Mouse (Mus musculus) splenic B cell, adult 2 months (primary cell): ENCODE measurements around the gene Brwd1.
"Not testable (repeated sequence)": the region's sequence is repeated elsewhere in the genome, so short reads cannot be mapped to it uniquely, and the experiment has no call there.

Experiments used
- DNase-seq: peaks from one replicate; pipeline ENCODE4 v3.0.0-alpha.2; 2011; ENCODE audit warnings: low read depth, low spot score
- H3K27me3 ChIP-seq: 2 replicates; pipeline ENCODE4 v1.6.1; 2012; ENCODE audit warnings: mild to moderate bottlenecking, low read length, moderate library complexity, mixed read lengths; ENCODE audit not compliant: control insufficient read depth, poor library complexity, insufficient read depth, severe bottlenecking
- H3K36me3 ChIP-seq: 2 replicates; pipeline ENCODE4 v1.6.1; 2012; ENCODE audit warnings: mild to moderate bottlenecking, low read length, moderate library complexity, mixed read lengths; ENCODE audit not compliant: control insufficient read depth, poor library complexity, insufficient read depth, severe bottlenecking

The Brwd1 gene

DNA sequence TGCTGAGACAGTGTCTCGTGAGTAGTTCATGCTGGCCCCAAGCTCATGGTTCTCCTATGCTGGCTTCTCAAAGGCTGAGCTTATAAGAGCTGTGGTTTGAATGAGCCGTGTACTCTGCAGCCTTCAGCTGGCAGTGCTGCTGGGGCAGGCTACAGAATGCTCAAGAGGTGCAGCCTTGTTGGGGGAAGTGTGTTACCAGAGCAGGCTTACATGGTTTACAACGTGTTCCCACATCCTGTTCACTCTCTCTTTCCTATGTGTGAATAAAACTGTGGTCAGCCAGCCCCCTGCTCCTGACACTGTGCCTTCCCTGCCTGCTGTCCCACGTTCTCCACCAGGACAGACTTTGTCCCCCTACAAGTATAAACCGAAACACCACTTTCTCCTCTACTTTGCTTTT lies 97.4 kb downstream of the Brwd1 start:
- DNase-seq = no peak
- H3K27me3 ChIP-seq = no peaks in the 10 kb centered on the region
- peaks cover 2% of the 10 kb centered on the region; the same call in 1 of the 2 replicates for H3K36me3 ChIP-seq

DNA sequence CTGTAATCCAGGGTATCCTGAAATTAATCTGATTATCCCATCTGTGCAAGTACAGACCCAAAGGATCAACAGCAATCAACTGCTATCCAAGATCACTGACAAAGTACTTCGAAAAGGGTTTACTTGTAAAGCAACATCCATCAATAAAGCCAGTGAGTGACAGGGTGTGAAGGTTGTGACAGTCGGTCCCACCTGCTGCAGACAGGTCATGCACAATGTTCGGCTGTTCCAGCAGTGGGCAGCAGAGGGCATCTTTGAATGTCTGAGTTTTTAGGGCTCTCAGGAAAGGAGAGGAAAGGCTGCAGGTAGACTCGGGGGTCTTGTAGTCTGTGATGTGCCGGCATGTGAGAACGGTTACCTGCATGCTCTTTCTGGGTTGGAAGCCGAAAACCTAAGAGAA lies 98.7 kb downstream of the Brwd1 start:
- Histone ChIP-seq H3K27me3 (no peaks in the 10 kb centered on the region), H3K36me3 (0 out of 2 replicates have a peak, but pooled peaks cover 2% of the 10 kb centered on the region)
- peak; percentile 64 for DNase-seq

DNA sequence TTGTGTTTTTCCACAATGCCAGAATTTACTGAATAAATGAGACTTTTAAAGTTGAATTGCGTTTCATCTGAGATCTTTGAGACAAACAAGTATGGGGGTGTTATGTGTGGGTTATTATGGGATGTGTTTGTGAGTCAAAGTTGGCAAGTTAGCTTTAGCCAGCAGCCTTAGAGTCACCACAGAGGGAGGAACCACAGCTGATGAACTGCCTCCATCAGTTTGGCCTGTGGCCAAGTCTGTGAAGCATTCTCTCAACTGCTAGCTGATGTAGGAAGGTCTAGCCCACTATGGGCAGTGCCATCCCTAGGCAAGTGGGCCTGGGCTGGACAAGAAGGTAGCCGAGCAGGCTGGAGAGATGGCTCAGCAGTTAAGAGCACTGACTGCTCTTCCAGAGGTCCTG lies 111.5 kb downstream of the Brwd1 start:
- H3K36me3 ChIP-seq = no peaks in the 10 kb centered on the region
- DNase-seq = no peak

DNA sequence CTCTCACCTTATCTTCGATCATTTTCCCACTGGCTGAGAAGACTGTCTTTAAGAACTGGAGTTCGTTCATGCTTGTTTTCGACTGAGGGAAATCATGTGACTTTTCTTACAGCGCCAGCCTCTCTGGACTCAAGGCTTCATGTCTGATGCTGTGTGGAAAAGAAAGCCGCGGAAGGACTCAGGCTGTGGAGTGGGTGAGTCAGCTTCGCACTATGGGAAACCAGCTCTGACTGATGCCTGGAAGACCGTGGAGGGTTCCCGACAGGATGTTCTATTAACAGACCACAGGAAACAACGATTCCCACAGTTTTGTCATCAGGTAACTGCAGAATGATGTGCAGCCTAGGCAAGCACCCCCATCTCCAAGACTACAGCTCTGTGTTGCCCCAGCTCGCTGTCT lies 114.9 kb downstream of the Brwd1 start:
- Histone ChIP-seq H3K36me3 (no peaks in the 10 kb centered on the region), H3K27me3 (no peaks in the 10 kb centered on the region)
- DNase-seq = no peak

More for the DNA sequence above, 111.5 kb downstream of the Brwd1 start:
- no peaks in the 10 kb centered on the region for H3K27me3 ChIP-seq

DNA sequence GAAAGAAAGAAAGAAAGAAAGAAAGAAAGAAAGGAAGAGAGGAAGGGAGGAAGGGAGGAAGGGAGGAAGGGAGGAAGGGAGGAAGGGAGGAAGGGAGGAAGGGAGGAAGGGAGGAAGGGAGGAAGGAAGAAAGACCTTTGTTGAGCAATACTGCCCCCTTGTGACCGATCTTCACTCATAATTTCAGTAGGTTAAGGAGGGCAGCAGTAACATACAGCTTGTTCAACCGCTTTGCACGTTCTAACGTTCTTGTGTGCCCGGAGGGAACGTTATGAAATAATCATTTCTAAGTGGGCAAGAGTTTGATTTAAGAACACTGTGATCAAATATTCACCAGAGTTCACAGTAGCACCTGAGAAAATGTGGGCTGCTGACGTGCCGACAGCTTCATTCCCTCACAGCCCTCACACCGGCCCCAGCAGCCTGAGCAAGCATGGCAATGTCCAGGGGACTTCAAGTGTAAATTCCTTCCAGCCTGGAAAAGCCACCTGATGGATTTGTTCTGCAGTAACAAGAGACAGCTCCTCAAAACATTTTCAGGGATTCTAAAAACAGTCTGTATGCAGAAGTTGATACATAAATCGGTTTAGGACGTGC lies 117.8 kb downstream of the Brwd1 start:
- DNase-seq = peak; percentile 70
- no peaks in the 10 kb centered on the region for H3K36me3 ChIP-seq
- H3K27me3 ChIP-seq = no peaks in the 10 kb centered on the region

DNA sequence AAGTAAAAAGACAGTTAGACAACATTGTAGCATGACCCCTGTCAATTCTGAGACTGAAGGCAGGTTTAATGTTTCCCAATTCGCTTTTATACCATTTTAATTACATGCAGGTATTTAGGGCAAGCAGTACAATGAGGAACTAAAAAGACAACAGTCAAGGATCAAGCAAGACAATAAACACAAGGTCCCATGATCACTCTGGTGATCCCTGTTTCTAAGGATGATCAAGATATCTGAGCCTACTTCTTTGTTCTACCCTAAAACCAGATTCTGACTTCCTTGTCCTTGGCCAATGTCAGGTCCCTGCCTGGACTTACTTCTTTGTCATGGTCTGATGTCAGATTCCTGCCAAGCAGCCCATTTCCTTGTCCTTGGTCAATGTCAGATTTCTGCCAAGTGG lies 120.8 kb downstream of the Brwd1 start:
- not testable (repeated sequence) for H3K27me3 ChIP-seq, DNase-seq, H3K36me3 ChIP-seq

DNA sequence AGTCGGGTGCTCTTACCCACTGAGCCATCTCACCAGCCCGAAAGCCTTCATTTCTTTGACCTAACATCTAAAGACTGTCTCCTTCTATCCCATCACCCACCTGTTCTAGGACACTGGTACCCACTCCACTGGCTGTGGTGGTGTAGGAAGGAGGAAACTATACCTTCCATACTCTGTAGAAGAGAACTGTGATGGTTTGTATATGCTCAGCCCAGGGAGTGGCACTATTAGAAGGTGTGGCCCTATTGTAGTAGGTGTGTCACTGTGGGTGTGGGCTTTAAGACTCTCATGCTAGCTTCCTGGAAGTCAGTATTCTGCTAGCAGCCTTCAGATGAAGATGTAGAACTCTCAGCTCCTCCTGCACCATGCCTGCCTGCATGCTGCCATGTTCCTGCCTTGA lies 121.6 kb downstream of the Brwd1 start:
- DNase-seq, H3K27me3 ChIP-seq, H3K36me3 ChIP-seq: not testable (repeated sequence)

DNA sequence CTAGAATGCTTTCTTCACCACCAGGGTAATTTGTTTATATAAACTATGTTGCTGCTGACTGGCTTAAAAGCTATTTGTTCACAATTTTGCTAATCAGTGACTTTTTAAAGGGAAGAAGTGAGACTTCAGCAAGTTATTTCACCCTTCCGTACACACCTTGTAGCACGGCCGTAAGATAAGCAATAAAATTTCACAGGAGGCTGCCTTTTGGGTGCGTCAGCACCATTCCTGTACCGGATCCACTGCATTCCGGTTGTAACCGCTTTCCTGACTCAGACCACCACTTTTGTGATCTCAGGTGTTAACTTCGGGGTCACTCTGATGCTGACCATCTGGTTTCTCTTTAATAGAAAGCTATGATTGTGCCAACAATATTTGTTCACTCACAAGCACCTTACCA lies 124.2 kb downstream of the Brwd1 start:
- DNase-seq = no peak
- Histone ChIP-seq H3K36me3 (no peaks in the 10 kb centered on the region), H3K27me3 (no peaks in the 10 kb centered on the region)

DNA sequence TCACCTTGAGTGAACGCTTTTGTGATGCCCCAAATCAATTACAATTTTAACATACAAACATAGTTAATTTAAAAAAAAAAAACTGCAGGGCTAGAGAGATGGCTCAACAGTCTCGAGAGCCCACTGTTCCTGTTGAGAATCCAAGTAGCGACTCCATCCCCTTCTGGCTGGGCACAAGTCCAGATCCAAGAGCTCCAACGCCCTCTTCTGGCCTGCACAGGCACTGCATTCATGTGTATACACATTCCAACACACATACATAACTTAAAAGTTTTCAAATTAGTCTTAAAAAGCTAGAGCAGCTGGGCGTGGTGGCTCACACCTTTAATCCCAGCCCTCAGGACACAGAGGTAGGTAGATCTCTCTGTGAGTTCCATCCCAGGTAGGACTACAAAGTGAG lies 125.7 kb downstream of the Brwd1 start:
- Histone ChIP-seq H3K27me3 (no peaks in the 10 kb centered on the region), H3K36me3 (no peaks in the 10 kb centered on the region)
- DNase-seq = peak; percentile 17

DNA sequence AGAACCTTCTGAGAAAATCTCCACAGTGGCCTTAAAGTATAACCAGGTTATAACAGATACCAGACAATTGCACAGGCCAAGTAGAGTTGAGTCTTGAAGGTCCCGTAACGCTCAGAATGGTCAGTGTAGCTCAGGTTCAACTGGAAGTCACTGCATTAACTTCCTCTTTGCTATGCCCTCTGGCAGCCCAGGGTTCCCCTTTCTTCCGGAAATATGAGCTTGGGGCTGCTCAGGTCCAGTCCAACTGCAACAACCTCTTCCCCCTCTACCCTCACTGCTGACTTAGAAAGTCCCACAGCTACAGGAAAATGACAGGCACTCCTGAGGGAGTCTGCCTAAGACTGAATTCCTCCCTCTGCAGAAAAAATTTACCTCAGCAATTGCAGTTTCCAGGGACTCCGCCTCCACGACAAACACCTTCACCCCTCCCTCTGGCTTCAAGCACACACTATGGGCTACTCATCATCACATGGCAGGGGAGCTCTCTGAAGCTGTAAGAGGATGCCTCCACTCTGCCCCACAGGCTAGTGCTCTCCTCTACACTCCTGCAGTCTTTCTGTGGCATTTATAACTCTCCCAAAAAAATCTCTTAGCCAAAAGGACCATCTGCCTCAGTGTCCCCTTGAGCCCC lies 126.5 kb downstream of the Brwd1 start:
- DNase-seq = peak; percentile 52
- H3K27me3 ChIP-seq = no peaks in the 10 kb centered on the region
- no peaks in the 10 kb centered on the region for H3K36me3 ChIP-seq

DNA sequence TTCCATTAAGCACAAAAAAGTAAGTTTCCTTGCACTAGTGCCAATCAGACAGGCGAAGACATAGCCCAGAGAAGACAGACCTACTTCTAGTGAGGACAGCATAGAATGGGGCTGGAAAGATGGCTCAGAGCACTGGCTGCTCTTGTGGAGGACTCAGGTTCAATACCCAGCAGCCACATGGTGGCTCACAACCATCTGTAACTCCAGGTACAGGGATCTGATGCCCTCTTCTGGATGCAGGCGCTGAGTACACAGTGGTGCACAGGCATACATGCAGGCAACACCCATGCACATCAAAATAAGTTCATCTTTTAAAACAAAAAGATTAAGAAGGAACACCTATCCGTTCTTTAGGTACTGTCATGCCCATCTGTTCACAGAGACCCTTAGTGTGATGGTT lies 128.0 kb downstream of the Brwd1 start:
- H3K36me3 ChIP-seq = no peaks in the 10 kb centered on the region
- DNase-seq = no peak
- no peaks in the 10 kb centered on the region for H3K27me3 ChIP-seq

DNA sequence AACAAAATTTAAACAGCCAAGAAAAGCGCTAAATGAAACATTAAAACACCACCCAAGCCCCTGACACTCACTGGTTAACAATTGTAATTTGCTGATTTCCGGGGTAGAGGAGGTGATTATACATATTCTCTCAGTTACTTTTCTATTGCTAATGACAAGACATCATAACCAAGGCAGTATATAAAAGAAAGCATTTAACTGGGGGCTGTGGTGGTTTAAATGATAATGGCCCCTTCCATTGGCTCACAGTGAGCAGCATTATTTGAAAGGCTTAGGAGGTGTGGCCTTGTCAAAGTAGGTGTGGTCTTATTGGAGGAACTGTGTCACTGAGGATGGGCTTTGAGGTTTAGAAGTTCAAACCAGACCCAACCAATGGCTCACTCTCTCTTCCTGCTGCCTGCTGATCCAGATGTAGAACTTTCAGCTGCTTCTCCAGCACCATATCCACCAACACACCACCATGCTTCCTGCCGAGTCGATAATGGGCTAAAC lies 129.1 kb downstream of the Brwd1 start:
- H3K27me3 ChIP-seq = no peaks in the 10 kb centered on the region
- no peak for DNase-seq
- no peaks in the 10 kb centered on the region for H3K36me3 ChIP-seq

DNA sequence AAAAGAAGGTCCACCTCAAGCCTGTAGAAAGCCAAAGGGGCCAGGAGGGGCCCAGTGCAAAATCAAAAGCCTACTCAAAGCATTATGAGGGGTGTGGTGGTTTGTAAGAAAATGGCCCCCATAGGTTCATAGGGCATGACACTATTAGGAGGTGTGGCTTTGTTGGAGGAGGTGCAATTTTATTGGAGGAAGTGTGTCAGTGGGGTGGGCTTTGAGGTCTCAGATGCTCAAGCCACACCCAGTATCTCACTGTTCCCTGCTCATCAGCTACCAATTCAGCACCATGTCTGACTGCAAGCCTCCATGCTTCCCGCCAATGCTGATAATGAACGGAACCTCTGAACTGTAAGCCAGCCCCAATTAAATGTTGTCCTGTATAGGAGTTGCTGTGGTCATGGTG lies 130.9 kb downstream of the Brwd1 start:
- no peak for DNase-seq
- Histone ChIP-seq H3K36me3 (no peaks in the 10 kb centered on the region), H3K27me3 (no peaks in the 10 kb centered on the region)

DNA sequence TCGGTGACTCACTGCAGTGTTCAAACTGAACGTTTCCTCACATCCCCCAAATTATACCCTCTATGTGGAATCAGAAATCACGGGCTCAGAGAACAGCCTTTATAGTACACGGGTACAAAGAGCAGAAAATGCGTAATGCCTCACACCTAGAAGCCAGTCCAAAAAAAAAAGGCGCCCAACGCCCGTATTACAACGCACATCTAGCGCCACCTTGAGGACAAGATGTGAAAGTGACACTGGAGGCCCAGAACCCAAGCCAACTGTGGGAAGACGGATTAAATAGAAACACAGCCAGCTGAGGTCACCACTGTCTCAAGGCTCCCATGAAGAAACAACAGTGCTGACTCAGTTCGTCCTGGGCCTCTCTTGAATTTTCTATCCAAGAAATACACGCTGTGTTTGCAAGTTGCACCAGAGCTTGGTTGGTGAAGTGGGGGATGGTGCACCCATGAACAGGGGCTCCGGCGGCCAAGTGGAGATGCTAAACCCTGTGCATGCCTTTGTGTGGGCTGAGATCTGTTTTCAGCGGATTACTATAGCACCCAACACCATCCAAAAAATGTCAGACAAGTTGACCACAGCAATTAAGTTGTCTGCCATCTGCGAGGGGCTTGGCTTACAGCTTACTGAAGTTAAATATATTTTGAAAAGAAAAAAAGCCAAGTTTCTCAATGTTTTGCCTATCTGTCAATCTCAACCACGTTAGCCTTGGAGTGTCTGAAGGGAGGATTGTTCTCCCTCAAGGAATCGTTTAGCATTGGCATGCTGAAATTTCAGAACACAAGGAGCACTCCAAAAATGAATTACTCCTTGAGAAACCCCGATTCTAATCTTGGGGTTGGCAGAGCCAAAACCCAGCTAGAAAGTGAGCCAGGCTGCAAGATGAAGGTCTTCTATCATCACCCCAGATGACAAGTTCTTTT lies 136.7 kb downstream of the Brwd1 start:
- peak; percentile 81 for DNase-seq
- Histone ChIP-seq H3K36me3 (no peaks in the 10 kb centered on the region), H3K27me3 (no peaks in the 10 kb centered on the region)

DNA sequence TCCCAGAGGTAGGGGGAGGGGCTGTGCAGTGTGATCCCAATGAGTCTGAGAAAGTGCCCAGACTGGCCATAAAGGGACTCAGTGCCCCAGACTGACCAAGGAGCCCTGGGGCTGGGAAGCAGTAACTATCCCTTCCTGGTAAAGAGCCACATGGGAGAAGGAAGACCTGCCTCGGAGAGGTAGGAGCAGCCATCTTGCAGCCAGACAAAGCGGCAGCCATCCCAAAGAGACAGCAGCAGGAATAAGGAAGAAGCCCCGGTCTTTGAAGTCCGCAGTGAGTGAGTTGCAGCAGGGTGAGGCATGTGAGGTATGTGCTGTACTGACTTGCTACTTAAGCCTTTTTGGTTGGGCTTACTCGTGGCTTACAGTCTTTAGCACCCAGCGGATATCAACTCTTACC lies 139.1 kb downstream of the Brwd1 start:
- H3K27me3 ChIP-seq = no peaks in the 10 kb centered on the region
- DNase-seq = no peak
- H3K36me3 ChIP-seq = no peaks in the 10 kb centered on the region
